Mouse (Mus musculus): ENCODE measurements around the gene Sgpp2. TPM values are rescaled to one million over a fixed set of nuclear protein-coding genes. Genes with fewer than 3 reads are reported as not detected.

Sgpp2 gene
- 16.4 and 28.1 TPM in 2 replicates for polyA plus RNA-seq (2014; fragmentation: Nextera tagmentation; extraction: Ambion mirVana)

DNA sequence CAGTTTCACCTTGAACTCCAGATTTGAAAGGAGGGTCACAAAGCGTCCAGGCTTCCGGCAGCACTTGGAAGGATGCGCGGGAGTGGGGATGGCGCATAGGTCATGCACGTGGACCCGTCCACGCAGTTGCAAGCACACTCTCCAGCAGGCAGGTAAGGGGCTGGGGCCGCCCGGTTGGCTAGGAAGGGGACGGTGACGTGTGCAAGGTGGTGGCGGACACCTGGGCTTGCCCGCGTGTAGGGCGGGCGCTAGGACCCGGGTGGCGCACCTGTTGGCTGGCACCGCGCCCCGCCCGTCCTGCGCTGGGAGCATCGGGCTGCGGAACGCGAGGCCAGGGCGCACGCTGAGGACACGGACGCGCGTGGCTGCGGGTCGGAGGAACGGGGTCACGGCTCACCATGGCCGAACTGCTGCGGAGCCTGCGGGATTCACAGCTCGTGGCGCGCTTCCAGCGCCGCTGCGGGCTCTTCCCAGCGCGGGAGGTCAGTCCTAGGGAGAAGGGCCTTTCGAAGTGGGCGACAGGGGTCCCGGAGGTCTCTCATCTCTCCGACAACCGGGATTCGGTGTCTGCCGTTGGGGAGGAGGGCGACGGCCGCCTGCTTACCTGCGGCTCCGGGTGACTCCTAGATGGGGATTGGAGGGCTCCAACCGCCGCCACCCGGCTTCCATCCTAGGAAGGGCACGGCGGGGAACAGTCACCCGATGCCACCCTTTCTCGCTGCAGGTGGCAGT, at the start of gene Sgpp2:
TSS of gene Sgpp2 (plus strand) at position 325 of the 732 bp plus-strand sequence.
- Histone ChIP-seq H3K36me3 (ENCODE audit: control insufficient read depth, insufficient read depth, low read length) (no peaks in the 10 kb centered on the region), H3K27ac (ENCODE audit: low read depth, low read length) (peak within 1 kb of the TSS; percentile 32; the same call in 1 of the 2 replicates), H3K4me1 (ENCODE audit: control insufficient read depth, insufficient read depth, low read length) (peaks cover 9% of the 10 kb centered on the region; the same call in 1 of the 2 replicates), H3K4me2 (replicated peaks; ENCODE audit: low read depth, low read length) (peak within 1 kb of the TSS; percentile 85), H3K9me3 (ENCODE audit: control insufficient read depth, low read length) (no peaks in the 10 kb centered on the region), H3K27me3 (ENCODE audit: control insufficient read depth, insufficient read depth, low read length) (peaks cover 10% of the 10 kb centered on the region), H3K9ac (ENCODE audit: low read depth, low read length) (peak within 1 kb of the TSS; percentile 56), H3K4me3 (ENCODE audit: low read length) (peak within 1 kb of the TSS; percentile 59)
- WGBS = under 1% methylated on average over 65 of the region's 68 CpGs
- peak; percentile 80 for ATAC-seq (ENCODE audit: low FRiP score, low TSS enrichment)

DNA sequence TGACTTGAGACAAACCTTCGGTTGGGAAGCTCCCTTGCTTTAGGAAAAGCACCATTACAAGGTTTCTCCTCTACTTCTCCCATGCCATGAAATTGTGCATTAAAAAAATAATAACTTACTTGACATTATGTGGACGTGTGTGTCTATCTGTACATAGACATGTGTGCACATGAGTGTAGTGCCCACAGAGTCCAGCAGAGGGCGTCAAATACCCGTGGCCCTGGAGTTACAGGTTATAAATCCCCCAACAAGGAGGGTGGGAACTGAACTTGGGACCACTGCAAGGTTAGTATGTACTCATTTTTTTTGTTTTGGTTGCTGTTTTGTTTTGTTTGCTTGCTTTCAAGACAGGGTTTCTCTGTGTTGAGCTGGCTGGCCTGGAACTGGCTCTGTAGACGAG, 42.6 kb upstream of the Sgpp2 start:
- no peaks in the 10 kb centered on the region for H3K4me1 ChIP-seq (ENCODE audit: control insufficient read depth, insufficient read depth, low read length)
- H3K36me3 ChIP-seq (ENCODE audit: control insufficient read depth, insufficient read depth, low read length) = no peaks in the 10 kb centered on the region
- no peaks in the 10 kb centered on the region for H3K27me3 ChIP-seq (ENCODE audit: control insufficient read depth, insufficient read depth, low read length)
- WGBS = 72% methylated on average over 5 of the region's 5 CpGs
- no peak for ATAC-seq (ENCODE audit: low FRiP score, low TSS enrichment)
- H3K9ac ChIP-seq (ENCODE audit: low read depth, low read length) = no peak overlapping the region
- no peaks in the 10 kb centered on the region for H3K9me3 ChIP-seq (ENCODE audit: control insufficient read depth, low read length)
- no peak overlapping the region for H3K4me2 ChIP-seq (replicated peaks; ENCODE audit: low read depth, low read length)
- no peak overlapping the region for H3K4me3 ChIP-seq (ENCODE audit: low read length)
- no peak overlapping the region for H3K27ac ChIP-seq (ENCODE audit: low read depth, low read length)

DNA sequence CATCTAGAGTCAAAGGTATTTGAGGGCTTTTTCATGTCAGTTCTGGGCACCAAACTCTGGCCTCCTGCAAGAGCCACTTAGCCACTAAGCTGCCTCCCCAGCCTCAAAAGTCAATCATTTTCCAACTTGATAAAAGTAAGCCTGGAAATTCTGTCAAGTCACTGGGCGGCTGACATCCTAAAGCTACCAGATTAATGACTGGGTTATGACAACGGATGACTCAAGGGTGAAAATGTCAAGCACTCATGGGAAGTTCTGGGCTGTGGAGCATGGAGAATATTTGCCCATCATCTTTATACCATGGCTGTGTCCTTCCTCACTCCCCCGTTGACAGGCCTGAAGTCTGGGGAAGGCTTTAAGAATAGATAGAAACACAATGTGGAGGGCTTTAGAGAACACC, 37.2 kb upstream of the Sgpp2 start:
- 69% methylated on average over 3 of the region's 3 CpGs for WGBS
- Histone ChIP-seq H3K9ac (ENCODE audit: low read depth, low read length) (no peak overlapping the region), H3K27me3 (ENCODE audit: control insufficient read depth, insufficient read depth, low read length) (no peaks in the 10 kb centered on the region), H3K9me3 (ENCODE audit: control insufficient read depth, low read length) (no peaks in the 10 kb centered on the region), H3K4me1 (ENCODE audit: control insufficient read depth, insufficient read depth, low read length) (no peaks in the 10 kb centered on the region), H3K4me2 (replicated peaks; ENCODE audit: low read depth, low read length) (no peak overlapping the region), H3K4me3 (ENCODE audit: low read length) (no peak overlapping the region), H3K27ac (ENCODE audit: low read depth, low read length) (no peak overlapping the region), H3K36me3 (ENCODE audit: control insufficient read depth, insufficient read depth, low read length) (no peaks in the 10 kb centered on the region)
- no peak for ATAC-seq (ENCODE audit: low FRiP score, low TSS enrichment)

DNA sequence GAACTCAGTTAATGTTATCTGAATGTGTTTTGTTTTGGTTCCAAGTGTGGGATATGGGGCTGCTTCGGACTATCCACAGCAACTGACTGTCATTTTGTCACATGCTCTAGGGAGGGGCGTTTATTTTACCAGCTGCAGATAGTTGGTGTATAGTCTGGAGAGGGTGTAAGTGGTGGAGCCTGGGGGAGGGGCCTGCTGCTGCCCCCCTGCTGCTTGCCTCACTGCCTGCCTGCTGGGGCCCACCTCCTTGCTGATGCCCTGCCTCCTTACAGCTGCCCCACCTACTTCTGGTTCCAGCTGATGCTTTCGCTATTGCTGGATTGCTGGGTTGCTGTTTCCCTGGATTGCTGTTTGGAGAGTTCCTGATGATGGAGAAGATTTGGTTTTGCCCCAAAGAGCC, 31.0 kb upstream of the Sgpp2 start:
- Histone ChIP-seq H3K27me3 (ENCODE audit: control insufficient read depth, insufficient read depth, low read length) (no peaks in the 10 kb centered on the region), H3K36me3 (ENCODE audit: control insufficient read depth, insufficient read depth, low read length) (no peaks in the 10 kb centered on the region), H3K9me3 (ENCODE audit: control insufficient read depth, low read length) (no peaks in the 10 kb centered on the region), H3K9ac (ENCODE audit: low read depth, low read length) (no peak overlapping the region), H3K4me1 (ENCODE audit: control insufficient read depth, insufficient read depth, low read length) (no peaks in the 10 kb centered on the region), H3K4me3 (ENCODE audit: low read length) (no peak overlapping the region), H3K27ac (ENCODE audit: low read depth, low read length) (no peak overlapping the region), H3K4me2 (replicated peaks; ENCODE audit: low read depth, low read length) (no peak overlapping the region)
- 25% methylated on average over 3 of the region's 3 CpGs for WGBS
- ATAC-seq (ENCODE audit: low FRiP score, low TSS enrichment) = 0 out of 2 replicates have a peak, but pooled peaks have one; percentile 64

DNA sequence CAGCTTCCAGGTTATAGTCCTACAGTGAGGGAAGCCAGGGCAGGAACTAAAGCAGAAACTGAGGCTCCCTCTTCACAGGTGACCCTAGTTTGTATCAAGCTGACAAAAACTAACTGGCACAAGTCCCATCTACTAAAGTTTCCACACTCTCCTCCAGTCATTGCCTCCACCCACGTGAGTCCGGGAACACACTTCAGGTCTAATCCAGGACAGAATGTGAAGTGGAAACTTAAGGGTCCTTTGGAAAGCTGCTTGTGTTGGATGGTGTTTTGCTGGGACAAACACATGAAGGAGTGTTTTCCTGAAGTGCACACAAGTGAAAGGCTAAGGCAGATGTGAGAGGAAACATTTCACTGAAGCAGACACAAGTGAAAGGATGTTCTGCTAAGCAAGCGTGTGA, 17.7 kb upstream of the Sgpp2 start:
- no peaks in the 10 kb centered on the region for H3K4me1 ChIP-seq (ENCODE audit: control insufficient read depth, insufficient read depth, low read length)
- no peak overlapping the region for H3K4me2 ChIP-seq (replicated peaks; ENCODE audit: low read depth, low read length)
- WGBS = 88% methylated on average over 3 of the region's 3 CpGs
- H3K27me3 ChIP-seq (ENCODE audit: control insufficient read depth, insufficient read depth, low read length) = no peaks in the 10 kb centered on the region
- H3K4me3 ChIP-seq (ENCODE audit: low read length) = no peak overlapping the region
- ATAC-seq (ENCODE audit: low FRiP score, low TSS enrichment) = no peak
- H3K9me3 ChIP-seq (ENCODE audit: control insufficient read depth, low read length) = no peaks in the 10 kb centered on the region
- H3K9ac ChIP-seq (ENCODE audit: low read depth, low read length) = no peak overlapping the region
- no peaks in the 10 kb centered on the region for H3K36me3 ChIP-seq (ENCODE audit: control insufficient read depth, insufficient read depth, low read length)
- no peak overlapping the region for H3K27ac ChIP-seq (ENCODE audit: low read depth, low read length)

DNA sequence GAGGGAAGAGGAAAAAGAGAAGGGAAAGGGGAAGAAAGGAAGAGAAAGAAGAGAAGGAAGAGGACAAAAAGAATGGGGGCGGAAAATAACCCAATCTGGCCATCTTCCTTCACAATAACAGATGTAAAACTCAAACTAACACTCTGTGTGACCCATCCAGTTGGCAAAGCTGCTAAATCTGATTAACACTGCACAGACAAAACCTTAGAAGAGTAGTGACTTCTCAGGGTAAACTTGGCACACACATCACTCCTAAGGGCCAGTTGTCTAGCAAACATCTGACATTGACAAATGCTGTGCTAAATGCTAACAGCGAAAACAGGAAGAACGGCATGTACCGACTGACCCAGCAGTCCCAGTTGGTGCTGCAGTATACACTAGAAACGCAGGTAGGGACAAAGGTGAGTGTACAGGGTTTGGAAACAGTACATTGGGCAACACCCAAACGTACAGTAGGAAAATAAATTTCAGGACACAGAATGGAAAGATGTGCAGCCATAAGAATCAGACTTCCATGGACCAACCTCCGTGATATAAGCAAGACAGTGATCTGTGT, 10.4 kb upstream of the Sgpp2 start:
- Histone ChIP-seq H3K36me3 (ENCODE audit: control insufficient read depth, insufficient read depth, low read length) (no peaks in the 10 kb centered on the region), H3K4me1 (ENCODE audit: control insufficient read depth, insufficient read depth, low read length) (no peaks in the 10 kb centered on the region), H3K4me3 (ENCODE audit: low read length) (no peak overlapping the region), H3K27me3 (ENCODE audit: control insufficient read depth, insufficient read depth, low read length) (no peaks in the 10 kb centered on the region), H3K9ac (ENCODE audit: low read depth, low read length) (no peak overlapping the region), H3K9me3 (ENCODE audit: control insufficient read depth, low read length) (no peaks in the 10 kb centered on the region), H3K27ac (ENCODE audit: low read depth, low read length) (no peak overlapping the region), H3K4me2 (replicated peaks; ENCODE audit: low read depth, low read length) (no peak overlapping the region)
- 77% methylated on average over 7 of the region's 7 CpGs for WGBS
- ATAC-seq (ENCODE audit: low FRiP score, low TSS enrichment) = no peak

DNA sequence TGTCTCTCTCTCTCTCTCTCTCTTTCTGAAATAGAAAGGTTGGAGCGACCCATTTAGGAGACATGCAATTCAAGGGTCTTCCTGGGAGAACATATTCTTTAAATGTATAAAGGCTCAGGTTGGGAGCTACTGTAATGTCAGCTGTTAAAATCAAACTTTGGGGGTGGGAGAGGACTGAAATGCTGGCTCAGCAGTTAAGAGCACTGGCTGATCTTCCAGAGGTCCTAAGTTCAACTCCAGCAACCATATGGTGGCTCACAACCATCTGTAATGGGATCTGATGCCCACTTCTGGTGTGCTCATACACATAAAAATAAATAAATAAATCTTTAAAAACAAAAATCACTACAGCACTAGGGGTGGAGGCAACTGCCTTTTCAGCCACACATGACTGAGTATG, 1.5 kb upstream of the Sgpp2 start:
- no peak overlapping the region for H3K4me2 ChIP-seq (replicated peaks; ENCODE audit: low read depth, low read length)
- no peak overlapping the region for H3K9ac ChIP-seq (ENCODE audit: low read depth, low read length)
- H3K9me3 ChIP-seq (ENCODE audit: control insufficient read depth, low read length) = no peaks in the 10 kb centered on the region
- H3K27me3 ChIP-seq (ENCODE audit: control insufficient read depth, insufficient read depth, low read length) = peaks cover 10% of the 10 kb centered on the region
- no peaks in the 10 kb centered on the region for H3K36me3 ChIP-seq (ENCODE audit: control insufficient read depth, insufficient read depth, low read length)
- no peak for ATAC-seq (ENCODE audit: low FRiP score, low TSS enrichment)
- H3K4me3 ChIP-seq (ENCODE audit: low read length) = no peak overlapping the region
- H3K4me1 ChIP-seq (ENCODE audit: control insufficient read depth, insufficient read depth, low read length) = peaks cover 9% of the 10 kb centered on the region; the same call in 1 of the 2 replicates
- 86% methylated on average over 1 of the region's 1 CpGs for WGBS
- no peak overlapping the region for H3K27ac ChIP-seq (ENCODE audit: low read depth, low read length)

DNA sequence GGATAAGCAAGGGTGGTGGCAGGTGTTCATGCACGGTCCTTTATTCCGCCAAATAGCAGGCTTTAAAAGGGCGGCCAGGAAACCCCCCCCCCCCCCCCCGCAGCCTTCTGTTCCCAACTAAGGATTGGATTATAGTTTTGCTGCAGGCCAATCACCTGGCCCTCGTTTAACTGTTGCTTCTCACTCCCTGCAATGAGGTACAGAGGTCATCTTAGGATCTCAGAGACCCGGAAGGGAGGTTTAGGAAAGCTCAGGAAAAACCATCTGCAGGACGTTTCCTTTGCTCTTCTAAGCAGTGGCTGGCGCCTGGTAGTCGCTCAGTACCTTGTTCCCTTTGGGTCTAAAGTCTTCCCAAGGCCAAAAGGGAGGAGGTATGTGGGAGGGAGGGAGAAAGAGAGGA, 865 bp upstream of the Sgpp2 start:
- Histone ChIP-seq H3K36me3 (ENCODE audit: control insufficient read depth, insufficient read depth, low read length) (no peaks in the 10 kb centered on the region), H3K4me3 (ENCODE audit: low read length) (no peak overlapping the region), H3K9ac (ENCODE audit: low read depth, low read length) (no peak overlapping the region), H3K4me1 (ENCODE audit: control insufficient read depth, insufficient read depth, low read length) (peaks cover 9% of the 10 kb centered on the region; the same call in 1 of the 2 replicates), H3K27me3 (ENCODE audit: control insufficient read depth, insufficient read depth, low read length) (peaks cover 10% of the 10 kb centered on the region), H3K27ac (ENCODE audit: low read depth, low read length) (no peak overlapping the region), H3K9me3 (ENCODE audit: control insufficient read depth, low read length) (no peaks in the 10 kb centered on the region), H3K4me2 (replicated peaks; ENCODE audit: low read depth, low read length) (peak overlapping the region; percentile 85; the same call in 1 of the 2 replicates)
- ATAC-seq (ENCODE audit: low FRiP score, low TSS enrichment) = no peak
- 4% methylated on average over 9 of the region's 9 CpGs for WGBS

DNA sequence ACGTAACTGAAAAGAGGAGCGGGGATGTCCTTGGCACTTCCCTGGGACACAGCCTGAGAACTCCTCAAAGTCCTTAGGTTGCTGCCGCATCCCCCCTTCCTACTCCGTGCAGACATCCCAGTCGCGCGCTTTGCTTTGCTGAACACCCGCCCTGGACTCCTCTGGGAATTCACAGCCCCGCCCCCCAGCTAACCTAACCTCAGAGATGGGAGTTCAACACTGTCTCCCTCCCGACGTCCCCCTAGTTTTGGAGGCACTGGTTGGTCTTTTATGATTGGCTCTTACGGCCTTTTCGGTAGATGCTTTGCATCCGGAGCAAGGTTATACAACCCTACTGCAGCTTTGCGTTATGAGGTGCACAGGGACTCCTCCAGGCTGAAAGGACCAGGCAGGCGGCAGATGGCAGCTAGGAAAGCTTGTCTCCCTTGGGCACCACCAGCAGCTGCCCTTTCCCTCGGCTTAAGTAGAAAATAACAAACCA, 756 bp downstream of the Sgpp2 start:
- peaks cover 9% of the 10 kb centered on the region; the same call in 1 of the 2 replicates for H3K4me1 ChIP-seq (ENCODE audit: control insufficient read depth, insufficient read depth, low read length)
- peak overlapping the region; percentile 32; the same call in 1 of the 2 replicates for H3K27ac ChIP-seq (ENCODE audit: low read depth, low read length)
- H3K4me2 ChIP-seq (replicated peaks; ENCODE audit: low read depth, low read length) = peak overlapping the region; percentile 85
- WGBS = under 1% methylated on average over 17 of the region's 17 CpGs
- peak; percentile 49 for ATAC-seq (ENCODE audit: low FRiP score, low TSS enrichment)
- peak overlapping the region; percentile 56 for H3K9ac ChIP-seq (ENCODE audit: low read depth, low read length)
- H3K36me3 ChIP-seq (ENCODE audit: control insufficient read depth, insufficient read depth, low read length) = no peaks in the 10 kb centered on the region
- peaks cover 10% of the 10 kb centered on the region for H3K27me3 ChIP-seq (ENCODE audit: control insufficient read depth, insufficient read depth, low read length)
- H3K4me3 ChIP-seq (ENCODE audit: low read length) = peak overlapping the region; percentile 59
- H3K9me3 ChIP-seq (ENCODE audit: control insufficient read depth, low read length) = no peaks in the 10 kb centered on the region

Data from kidney, embryonic 14.5 days (tissue).